Mouse (Mus musculus) heart, embryonic 11.5 days (tissue): ENCODE data around the gene Kif19a. TPM values are rescaled to one million over a fixed set of nuclear protein-coding genes. Genes with fewer than 3 reads are reported as not detected.

ENCODE experiments used
- ATAC-seq: fragments of 200-750 bp; cut with Nextera tagmentation; replicated peaks from 2 replicates; pipeline ENCODE4 v1.8.0; 2017; ENCODE audit warnings: moderate library complexity; ENCODE audit not compliant: insufficient number of reproducible peaks, low FRiP score, low TSS enrichment
- H3K27ac ChIP-seq: fragments of 300-500 bp; sonication (generic); 2 replicates; pipeline ENCODE4 v1.5.1; 2014; ENCODE audit warnings: mild to moderate bottlenecking, low read depth, low read length
- H3K27me3 ChIP-seq: fragments of 300-500 bp; sonication (generic); 2 replicates; pipeline ENCODE4 v1.6.1; 2014; ENCODE audit warnings: mild to moderate bottlenecking, low read length, mixed read lengths; ENCODE audit not compliant: control insufficient read depth, insufficient read depth
- H3K36me3 ChIP-seq: fragments of 300-500 bp; sonication (generic); 2 replicates; pipeline ENCODE4 v1.6.1; 2014; ENCODE audit warnings: mild to moderate bottlenecking, low read length, moderate library complexity, mixed read lengths; ENCODE audit not compliant: control insufficient read depth, insufficient read depth
- H3K4me1 ChIP-seq: fragments of 300-500 bp; sonication (generic); 2 replicates; pipeline ENCODE4 v1.6.1; 2014; ENCODE audit warnings: low read length; ENCODE audit not compliant: control insufficient read depth, insufficient read depth
- H3K4me2 ChIP-seq: fragments of 300-500 bp; sonication (generic); 2 replicates; pipeline ENCODE4 v1.6.1; 2014; ENCODE audit warnings: mild to moderate bottlenecking, moderate library complexity
- H3K4me3 ChIP-seq: fragments of 300-500 bp; sonication (generic); 2 replicates; pipeline ENCODE4 v1.5.1; 2014; ENCODE audit warnings: low read depth, low read length
- H3K9ac ChIP-seq: fragments of 300-500 bp; sonication (generic); 2 replicates; pipeline ENCODE4 v1.6.1; 2014; ENCODE audit warnings: mild to moderate bottlenecking, low read depth, low read length, moderate library complexity
- H3K9me3 ChIP-seq: fragments of 300-500 bp; sonication (generic); replicated peaks from 2 replicates; pipeline ENCODE4 v1.6.1; 2016; ENCODE audit warnings: low read length; ENCODE audit not compliant: control insufficient read depth
- whole genome bisulfite sequencing: fragments of 180-500 bp; shearing (Covaris S2); extraction: QIAGEN DNeasy Blood & Tissue Kit; methylation state at CpG from one replicate; pipeline ENCODE4 v1.1.7; 2014; ENCODE audit not compliant: insufficient replicate concordance; 5-methylcytosine and 5-hydroxymethylcytosine counted together
- polyA plus RNA-seq: library from polyadenylated mRNA; unstranded; fragments of >200 nt; fragmentation: Nextera tagmentation; extraction: Ambion mirVana; gene quantifications from 2 replicates; pipeline ENCODE4 v1.2.1, GENCODE M21; 2014

Kif19a gene
- polyA plus RNA-seq, result 0.13 TPM in 1 of 2 replicates, not detected in the other

GRCm38 (mm10) chr11:114764820-114765818 lies at the start of gene Kif19a:
Gene Kif19a (plus strand): TSS chr11:114765388.
- H3K27me3 ChIP-seq, result peaks cover 29% of the 10 kb centered on the region
- H3K27ac ChIP-seq, result no peak within 1 kb of the TSS
- peak within 1 kb of the TSS; percentile 44; the same call in 1 of the 2 replicates for H3K9ac ChIP-seq
- H3K36me3 ChIP-seq, result no peaks in the 10 kb centered on the region
- 0 out of 2 replicates have a peak, but pooled peaks cover 4% of the 10 kb centered on the region for H3K4me1 ChIP-seq
- ATAC-seq, result peak; percentile 81
- H3K4me3 ChIP-seq, result peak within 1 kb of the TSS; percentile 48
- peak within 1 kb of the TSS; percentile 90 for H3K4me2 ChIP-seq
- 3% methylated on average over 45 of the region's 51 CpGs for WGBS
- H3K9me3 ChIP-seq, result no peaks in the 10 kb centered on the region

- no peak overlapping the region for H3K4me2 ChIP-seq
- no peak overlapping the region for H3K27ac ChIP-seq
- 73% methylated on average over 7 of the region's 7 CpGs for WGBS
- H3K27me3 ChIP-seq, result no peaks in the 10 kb centered on the region
- no peak for ATAC-seq
- no peaks in the 10 kb centered on the region for H3K4me1 ChIP-seq
- no peaks in the 10 kb centered on the region for H3K9me3 ChIP-seq
- no peak overlapping the region for H3K9ac ChIP-seq
- H3K4me3 ChIP-seq, result no peak overlapping the region
- H3K36me3 ChIP-seq, result no peaks in the 10 kb centered on the region
These were observed 49.7 kb upstream of the Kif19a start for GRCm38 (mm10) chr11:114715531-114715930.

DNA sequence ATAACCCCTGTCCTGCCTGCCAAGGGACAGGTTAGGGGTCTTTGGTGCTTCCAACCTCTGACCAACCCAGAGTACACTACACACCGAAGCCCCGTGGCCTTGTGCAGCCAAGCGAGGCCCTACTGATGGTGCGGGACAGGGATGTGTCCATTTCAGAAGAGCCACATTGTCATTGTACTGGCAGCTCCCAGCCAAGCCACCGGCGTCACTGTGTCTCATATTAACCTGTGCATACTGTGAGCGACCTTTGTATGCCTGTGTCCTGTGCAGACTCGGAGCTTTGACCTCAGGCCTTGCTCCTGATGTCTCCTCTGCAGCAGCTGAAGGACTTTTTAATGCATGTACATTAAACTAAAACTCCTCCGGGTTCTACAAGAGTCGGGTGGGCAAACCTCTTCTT lies 44.7 kb upstream of the Kif19a start:
- no peak for ATAC-seq
- H3K36me3 ChIP-seq, result no peaks in the 10 kb centered on the region
- H3K4me2 ChIP-seq, result no peak overlapping the region
- H3K27ac ChIP-seq, result no peak overlapping the region
- 85% methylated on average over 10 of the region's 10 CpGs for WGBS
- H3K4me1 ChIP-seq, result no peaks in the 10 kb centered on the region; the same call in 1 of the 2 replicates
- no peaks in the 10 kb centered on the region for H3K27me3 ChIP-seq
- H3K4me3 ChIP-seq, result no peak overlapping the region
- no peak overlapping the region for H3K9ac ChIP-seq
- no peaks in the 10 kb centered on the region for H3K9me3 ChIP-seq

- 84% methylated on average over 8 of the region's 8 CpGs for WGBS
- H3K9ac ChIP-seq, result no peak overlapping the region
- no peak for ATAC-seq
- H3K4me1 ChIP-seq, result peaks cover 3% of the 10 kb centered on the region
- H3K27ac ChIP-seq, result no peak overlapping the region
- H3K27me3 ChIP-seq, result no peaks in the 10 kb centered on the region
- H3K9me3 ChIP-seq, result no peaks in the 10 kb centered on the region
- H3K36me3 ChIP-seq, result no peaks in the 10 kb centered on the region
- H3K4me3 ChIP-seq, result no peak overlapping the region
- H3K4me2 ChIP-seq, result no peak overlapping the region
These were observed 42.8 kb upstream of the Kif19a start for GRCm38 (mm10) chr11:114722438-114722837.

- H3K4me3 ChIP-seq, result no peak overlapping the region
- H3K27me3 ChIP-seq, result no peaks in the 10 kb centered on the region
- 74% methylated on average over 13 of the region's 13 CpGs for whole genome bisulfite sequencing
- no peaks in the 10 kb centered on the region for H3K9me3 ChIP-seq
- no peak overlapping the region for H3K4me2 ChIP-seq
- H3K27ac ChIP-seq, result no peak overlapping the region
- H3K9ac ChIP-seq, result no peak overlapping the region
- no peak for ATAC-seq
- peaks cover 7% of the 10 kb centered on the region for H3K4me1 ChIP-seq
- no peaks in the 10 kb centered on the region for H3K36me3 ChIP-seq
These were observed 42.2 kb upstream of the Kif19a start for GRCm38 (mm10) chr11:114723030-114723429.

DNA sequence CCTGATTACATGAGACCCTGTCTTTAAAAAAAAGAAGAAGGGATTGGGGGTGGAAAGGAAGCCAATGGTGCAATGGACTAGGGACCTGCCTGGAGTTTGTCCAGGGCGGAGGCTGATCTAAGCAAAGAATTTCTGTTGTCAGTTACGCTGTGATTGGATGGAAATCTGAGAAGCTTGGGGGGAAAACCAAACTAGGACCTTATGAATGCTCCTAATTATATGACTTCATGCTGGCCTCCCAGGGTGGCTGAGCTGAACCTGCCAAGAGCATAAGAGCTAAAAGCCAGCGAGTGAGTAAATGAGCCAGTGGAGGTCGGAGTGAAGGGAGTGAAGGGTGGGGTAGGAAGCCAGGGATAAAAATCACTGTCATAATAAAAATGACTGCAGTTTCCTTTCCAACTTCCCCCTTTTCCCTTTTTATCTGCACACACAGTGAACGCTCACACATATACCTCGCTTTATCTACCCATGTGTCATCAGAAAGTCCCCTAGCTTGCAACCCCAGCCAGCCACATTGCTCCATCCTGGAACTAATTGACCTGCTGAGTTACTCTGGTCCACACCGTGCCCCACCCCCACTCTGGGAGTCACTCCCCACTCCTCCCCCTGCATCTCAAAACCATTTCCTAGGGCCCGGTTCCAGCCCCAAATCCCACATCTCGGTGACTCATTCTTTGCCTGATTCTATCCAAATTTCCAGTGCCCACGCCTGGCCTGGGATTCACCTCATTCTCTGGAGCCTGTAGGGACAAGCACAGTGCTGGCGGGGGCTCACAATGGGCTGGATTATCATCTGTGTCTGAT lies 40.2 kb upstream of the Kif19a start:
- Histone ChIP-seq H3K4me1 (peaks cover 7% of the 10 kb centered on the region), H3K27ac (no peak overlapping the region), H3K4me2 (no peak overlapping the region), H3K27me3 (no peaks in the 10 kb centered on the region), H3K4me3 (no peak overlapping the region), H3K36me3 (no peaks in the 10 kb centered on the region), H3K9me3 (no peaks in the 10 kb centered on the region), H3K9ac (no peak overlapping the region)
- no peak for ATAC-seq
- 55% methylated on average over 11 of the region's 11 CpGs for WGBS

DNA sequence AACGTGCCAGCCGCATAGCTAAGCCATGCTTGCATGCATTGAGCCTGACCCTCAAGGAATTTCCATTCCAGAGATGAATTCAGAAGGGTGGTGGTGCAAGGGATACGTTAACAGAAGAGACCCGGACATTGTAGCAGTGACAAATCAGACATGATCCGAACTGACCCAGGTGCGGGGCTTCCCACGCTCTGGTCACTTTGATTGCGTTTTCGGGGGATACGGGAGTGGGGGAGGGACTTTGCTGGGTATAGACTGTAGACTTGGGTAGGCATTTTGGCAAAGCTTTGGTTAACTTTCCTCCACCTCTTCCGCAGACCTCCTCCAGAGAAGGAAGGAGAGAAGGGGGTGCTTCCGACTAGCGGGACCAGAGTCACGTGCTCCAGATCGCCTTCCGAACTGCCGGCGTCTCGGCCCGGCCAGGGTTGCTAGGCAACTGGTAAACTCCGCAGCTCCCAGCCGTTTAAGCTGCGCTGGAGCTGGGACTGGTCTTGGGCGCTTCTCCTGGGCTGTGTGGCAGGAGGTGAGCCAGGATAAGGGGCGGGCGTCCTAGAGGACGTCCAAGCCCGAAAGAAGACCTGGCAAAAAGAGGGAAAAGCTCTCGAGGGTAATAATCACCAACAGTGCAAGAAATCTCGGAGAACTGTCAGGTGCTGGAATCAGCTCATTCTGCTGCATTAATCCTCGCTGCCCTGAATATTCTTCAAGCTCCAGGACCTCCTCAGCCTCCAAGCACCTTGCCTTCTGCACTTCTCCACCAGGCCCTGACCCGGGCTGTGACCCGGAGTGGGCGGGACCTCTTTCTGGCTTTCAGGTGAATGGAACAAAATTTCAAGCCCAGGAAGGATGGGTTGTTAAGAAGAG lies 38.0 kb upstream of the Kif19a start, which contains the start of gene Dnaic2:
TSS of gene Dnaic2 (plus strand) at position 444 of the 861 bp plus-strand sequence.
- Histone ChIP-seq H3K27ac (no peak within 1 kb of the TSS), H3K9me3 (no peaks in the 10 kb centered on the region), H3K4me3 (peak within 1 kb of the TSS; percentile 41), H3K4me2 (peak within 1 kb of the TSS; percentile 74), H3K4me1 (peaks cover 7% of the 10 kb centered on the region), H3K36me3 (no peaks in the 10 kb centered on the region), H3K27me3 (no peaks in the 10 kb centered on the region), H3K9ac (peak within 1 kb of the TSS; percentile 28; the same call in 1 of the 2 replicates)
- WGBS, result 12% methylated on average over 34 of the region's 34 CpGs
- peak; percentile 56; the same call in 1 of the 2 replicates for ATAC-seq

DNA sequence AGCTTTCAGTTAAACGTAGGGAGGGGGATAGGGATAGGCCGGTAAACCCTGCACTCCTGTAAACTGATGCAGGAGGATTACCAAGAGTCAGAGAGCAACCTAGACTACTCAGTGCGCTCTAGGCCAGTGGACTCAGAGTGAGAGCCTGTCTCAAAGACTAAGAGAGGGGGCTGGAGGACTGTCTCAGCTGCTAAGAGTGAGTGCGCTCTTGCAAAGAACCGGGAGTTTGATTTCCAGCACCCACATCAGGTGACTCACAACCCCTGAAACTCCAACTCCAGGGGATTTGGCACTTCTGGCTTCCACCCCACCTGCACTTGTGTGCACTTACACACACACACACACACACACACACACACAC lies 37.4 kb upstream of the Kif19a start:
- Histone ChIP-seq H3K36me3 (no peaks in the 10 kb centered on the region), H3K27ac (no peak overlapping the region), H3K27me3 (no peaks in the 10 kb centered on the region), H3K4me3 (peak overlapping the region; percentile 41; the same call in 1 of the 2 replicates), H3K4me1 (peaks cover 7% of the 10 kb centered on the region), H3K4me2 (peak overlapping the region; percentile 74), H3K9ac (no peak overlapping the region), H3K9me3 (no peaks in the 10 kb centered on the region)
- 27% methylated on average over 5 of the region's 5 CpGs for WGBS
- ATAC-seq, result no peak
